Mouse (Mus musculus): ENCODE measurements around the gene Nt5dc3.

The Nt5dc3 gene

GRCm38 (mm10) chr10:86778398-86779116 is at the start of gene Nt5dc3:
TSS of gene Nt5dc3 (plus strand) at chr10:86779005.
- in situ Hi-C loops (cut with MboI, MseI) = loop anchor here (5.0 to 10.0 kb wide), 2 partner anchors 76 to 1864 kb away; partner anchors contain the start of gene Ric8b (in 1 of the 2)

DNA sequence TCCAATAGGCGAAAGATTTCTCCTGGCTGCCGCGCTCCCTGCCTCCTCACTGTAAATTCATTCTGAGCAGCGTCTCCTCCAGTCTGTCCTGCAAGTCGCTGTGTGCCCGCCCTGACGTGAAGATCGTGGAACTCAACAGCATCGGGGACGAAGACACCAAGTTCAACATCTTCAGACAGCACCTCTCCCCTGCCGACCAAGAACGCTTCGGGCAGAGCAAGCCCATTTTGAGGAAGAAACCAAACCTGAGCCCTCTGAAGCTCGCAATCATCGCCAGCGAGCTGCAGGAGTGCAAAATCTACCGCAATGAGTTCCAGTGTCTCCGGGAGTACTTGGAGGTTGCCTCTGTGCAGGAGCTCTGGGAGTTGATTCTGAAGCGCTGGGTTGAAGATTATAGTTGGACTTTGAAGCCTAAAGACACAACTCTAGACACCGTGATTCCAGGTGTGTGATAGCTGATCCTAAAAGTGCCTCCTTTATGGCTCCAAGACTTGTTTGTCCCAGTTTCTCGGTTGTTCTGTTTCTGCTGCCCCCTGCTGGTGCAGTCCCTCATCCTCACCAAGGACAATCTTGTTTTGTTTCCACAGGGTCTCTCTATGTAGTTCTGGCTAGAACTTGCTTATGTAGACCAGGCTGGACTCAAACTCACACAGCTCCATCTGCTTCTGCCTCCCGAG is 47.8 kb upstream of the Nt5dc3 start:
- in situ Hi-C loops (cut with MboI, MseI) = loop anchor here (5.0 to 10.0 kb wide), 2 partner anchors 94 to 256 kb away; no protein-coding TSS in a partner anchor

DNA sequence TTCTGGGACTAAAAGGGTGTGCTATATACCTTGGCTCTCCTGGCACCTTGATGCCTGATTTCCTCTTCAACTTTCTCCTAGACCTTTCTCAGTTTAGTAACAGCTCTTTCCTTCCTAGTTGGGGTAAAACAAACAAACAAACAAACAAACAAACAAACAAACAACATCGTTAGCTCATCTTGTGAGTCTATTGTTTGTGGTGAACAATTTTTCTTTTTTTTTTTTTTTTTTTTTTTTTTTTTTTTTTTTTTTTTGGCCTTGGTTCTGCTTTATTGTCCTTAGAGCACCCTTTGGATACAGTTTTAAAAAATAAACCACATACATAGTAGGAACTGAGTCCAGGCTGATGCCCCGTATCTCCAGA is 47.3 kb upstream of the Nt5dc3 start:
- in situ Hi-C loops (cut with MboI, MseI) = loop anchor here (5.0 to 10.0 kb wide), 2 partner anchors 94 to 257 kb away; no protein-coding TSS in a partner anchor

- in situ Hi-C loops (cut with MboI, MseI) = loop anchor here in 1 of 2 experiments (10.0 kb wide), 1 partner anchor 260 kb away; no protein-coding TSS in a partner anchor
Observed at GRCm38 (mm10) chr10:86735036-86735435, 43.8 kb upstream of the Nt5dc3 start.

GRCm38 (mm10) chr10:86742918-86743317 is 35.9 kb upstream of the Nt5dc3 start:
- in situ Hi-C loops (cut with MboI, MseI) = no loop called here

DNA sequence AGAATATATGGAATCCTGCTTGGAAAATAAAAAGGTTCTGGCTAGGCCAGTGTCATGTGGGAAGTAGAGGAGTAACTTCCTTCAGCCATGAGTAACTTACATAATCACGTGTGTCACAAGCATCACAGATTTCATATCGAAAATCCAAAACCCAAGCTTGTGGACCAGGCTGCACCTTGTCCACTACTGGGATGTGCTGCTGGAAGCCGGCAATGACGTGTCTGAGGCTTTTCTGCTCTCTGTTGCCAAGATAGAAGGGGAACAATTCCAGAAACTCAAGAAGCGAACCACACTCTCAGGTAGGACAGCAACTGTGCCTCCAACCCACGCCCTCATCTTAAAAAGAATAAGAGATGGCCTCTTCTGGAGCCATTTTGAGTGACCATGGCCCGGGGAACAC is 34.5 kb upstream of the Nt5dc3 start:
- in situ Hi-C loops (cut with MboI, MseI) = no loop called here

DNA sequence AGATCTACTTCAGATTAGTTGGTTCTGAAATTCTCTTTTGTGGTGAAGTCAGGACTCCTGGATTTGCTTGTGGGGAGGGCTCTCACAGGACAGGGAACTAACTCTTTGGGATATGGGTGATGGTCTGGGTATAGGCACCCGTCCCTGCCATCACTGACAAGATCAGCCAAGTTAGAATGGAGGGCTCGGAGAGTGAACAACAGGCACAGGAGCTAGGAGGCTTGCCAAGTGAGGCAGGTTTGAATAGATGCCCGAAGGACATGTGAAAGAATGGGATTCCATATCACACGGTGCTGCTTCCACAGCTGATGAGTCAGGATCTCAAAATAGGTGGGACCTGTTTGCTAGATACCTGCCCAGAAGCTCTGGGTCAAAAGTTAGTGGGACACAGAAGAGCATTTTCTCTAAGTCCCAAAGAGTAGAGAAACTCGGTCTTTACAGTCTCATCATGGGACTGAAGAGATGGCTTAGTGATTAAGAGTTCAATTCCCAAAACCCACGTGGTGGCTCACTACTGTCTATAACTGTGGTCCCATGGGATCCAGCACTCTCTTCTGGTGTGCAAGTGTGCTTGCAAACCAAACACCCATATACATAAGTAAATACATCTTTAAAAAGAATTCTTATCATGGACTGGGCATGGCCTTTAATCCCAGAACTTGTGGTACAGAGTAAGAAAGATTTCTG is 22.8 kb upstream of the Nt5dc3 start:
- in situ Hi-C loops (cut with MboI, MseI) = no loop called here

DNA sequence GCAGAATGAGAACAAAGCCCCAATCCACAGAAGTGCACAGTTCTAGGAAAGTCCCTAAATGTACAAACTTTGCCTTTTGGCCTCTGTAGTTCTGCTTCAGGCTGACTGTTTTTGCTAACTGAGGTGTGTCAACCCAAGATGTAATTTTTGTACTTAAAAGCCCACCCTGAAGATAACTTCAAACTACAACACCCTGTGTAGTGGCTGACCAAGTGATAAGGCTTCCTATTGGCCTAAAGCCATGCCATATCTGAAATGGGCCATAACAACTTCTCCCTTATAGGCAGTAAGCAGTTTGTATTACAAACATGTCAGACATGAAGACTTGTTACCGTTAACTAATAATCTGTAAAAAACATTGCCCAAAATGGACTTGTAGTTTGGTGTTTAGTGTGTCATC is 21.1 kb upstream of the Nt5dc3 start:
- in situ Hi-C loops (cut with MboI, MseI) = no loop called here

- in situ Hi-C loops (cut with MboI, MseI) = no loop called here
Observed at GRCm38 (mm10) chr10:86758211-86758610, 20.6 kb upstream of the Nt5dc3 start.

- in situ Hi-C loops (cut with MboI, MseI) = no loop called here
Observed at GRCm38 (mm10) chr10:86761236-86761635, 17.6 kb upstream of the Nt5dc3 start.

DNA sequence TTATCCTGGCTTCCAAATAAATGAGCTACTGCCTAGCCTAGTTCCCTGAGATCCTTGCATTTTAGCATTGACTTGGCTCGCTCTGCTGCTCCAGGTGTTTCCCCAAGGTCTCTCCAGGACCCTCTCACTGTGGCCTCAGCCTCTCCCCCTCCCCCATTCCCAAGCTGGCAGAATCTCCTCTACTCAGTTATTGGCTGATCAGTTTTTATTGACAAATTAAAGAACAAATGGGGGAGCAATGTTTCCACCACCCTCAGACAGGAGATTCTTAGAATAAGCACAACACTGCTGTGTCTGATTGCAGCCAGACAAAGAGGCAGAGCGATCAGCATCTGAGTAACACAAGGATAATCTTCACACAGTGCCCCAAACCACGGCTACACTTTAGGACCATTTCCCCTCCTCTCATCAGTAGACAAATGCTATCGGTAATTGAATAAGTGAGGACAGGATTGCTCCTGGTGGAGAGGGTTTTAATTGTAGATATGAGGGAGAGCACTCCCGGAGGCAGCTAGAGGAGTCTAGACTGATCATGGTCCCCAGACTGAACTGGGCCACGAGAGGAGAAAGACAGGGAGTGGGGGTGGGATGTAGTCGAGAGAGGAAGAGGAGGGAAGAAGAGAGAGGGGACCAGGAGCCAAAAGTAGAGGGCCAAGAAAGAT is 17.0 kb upstream of the Nt5dc3 start:
- in situ Hi-C loops (cut with MboI, MseI) = no loop called here

GRCm38 (mm10) chr10:86762384-86762730 is 16.4 kb upstream of the Nt5dc3 start:
- in situ Hi-C loops (cut with MboI, MseI) = no loop called here

- in situ Hi-C loops (cut with MboI, MseI) = no loop called here
Observed at GRCm38 (mm10) chr10:86763672-86764071, 15.1 kb upstream of the Nt5dc3 start, which contains the start of gene Gm49358. TSS of gene Gm49358 (plus strand) at chr10:86763972.

- in situ Hi-C loops (cut with MboI, MseI) = no loop called here
Observed at GRCm38 (mm10) chr10:86765344-86765966, 13.3 kb upstream of the Nt5dc3 start.

DNA sequence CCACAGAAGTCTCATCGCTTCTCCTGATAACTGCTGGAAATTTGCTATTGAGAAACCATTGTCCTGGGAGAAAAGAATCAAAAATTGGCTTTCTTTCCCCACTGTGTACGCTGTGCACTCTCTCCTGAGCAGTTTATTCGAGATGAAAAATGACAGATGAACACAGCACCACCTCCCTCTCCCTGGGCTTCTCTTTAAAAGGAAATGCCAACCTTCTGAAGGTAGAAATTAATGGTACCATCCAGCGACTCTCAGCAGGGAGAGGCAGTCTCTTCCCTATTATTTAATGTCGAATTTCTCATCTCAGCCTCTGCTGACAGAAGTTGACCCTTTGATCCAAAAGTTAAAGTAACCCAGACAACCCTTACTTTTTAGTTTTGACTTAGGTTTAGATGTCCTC is 9.6 kb upstream of the Nt5dc3 start:
- in situ Hi-C loops (cut with MboI, MseI) = no loop called here

GRCm38 (mm10) chr10:86769797-86770196 is 9.0 kb upstream of the Nt5dc3 start:
- in situ Hi-C loops (cut with MboI, MseI) = loop anchor here in 1 of 2 experiments (5.0 to 10.0 kb wide), 2 partner anchors 42 to 1855 kb away; partner anchors contain the start of gene Ric8b

DNA sequence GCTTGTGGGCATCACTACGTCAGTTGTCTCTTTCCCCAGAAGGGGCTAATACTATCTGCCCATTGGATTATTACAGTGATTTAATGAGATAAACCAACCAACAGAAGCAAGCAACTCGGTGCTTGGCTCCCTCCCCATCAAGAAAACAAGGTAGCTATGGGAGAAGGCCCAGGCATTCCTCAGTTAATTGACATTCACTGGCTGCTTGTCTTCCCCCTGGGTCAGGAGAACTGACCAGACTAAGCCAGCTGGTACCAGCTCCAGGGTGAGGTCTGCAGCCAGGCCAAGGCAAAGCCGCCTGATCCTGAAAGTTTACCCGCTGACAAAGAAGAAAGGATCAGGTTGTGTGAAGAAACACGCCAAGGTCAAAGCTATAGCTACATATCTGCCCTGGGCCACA is 7.1 kb upstream of the Nt5dc3 start:
- in situ Hi-C loops (cut with MboI, MseI) = loop anchor here in 1 of 2 experiments (5.0 to 10.0 kb wide), 2 partner anchors 44 to 1857 kb away; partner anchors contain the start of gene Ric8b

- in situ Hi-C loops (cut with MboI, MseI) = loop anchor here in 1 of 2 experiments (5.0 to 10.0 kb wide), 2 partner anchors 45 to 1857 kb away; partner anchors contain the start of gene Ric8b
Observed at GRCm38 (mm10) chr10:86772231-86772631, 6.6 kb upstream of the Nt5dc3 start.

DNA sequence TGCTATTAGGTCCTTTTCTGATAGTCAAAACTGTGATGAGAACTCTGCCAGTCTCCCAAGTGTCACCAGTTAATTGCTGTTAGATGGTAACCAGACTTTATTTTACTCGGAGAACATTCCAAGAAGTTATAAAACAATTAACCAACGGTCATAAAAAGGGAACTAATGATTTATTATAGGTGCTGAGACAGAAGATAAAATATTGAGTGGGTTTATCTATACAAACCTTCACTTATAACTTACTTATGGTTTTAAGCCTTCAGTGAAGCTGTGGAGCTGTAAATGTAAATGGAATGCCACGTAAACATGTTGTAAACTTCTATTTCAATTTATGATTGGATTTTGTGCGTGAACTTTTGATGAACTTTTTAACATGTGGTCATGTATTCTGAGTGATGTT is 5.4 kb upstream of the Nt5dc3 start:
- in situ Hi-C loops (cut with MboI, MseI) = loop anchor here in 1 of 2 experiments (5.0 to 10.0 kb wide), 2 partner anchors 46 to 1859 kb away; partner anchors contain the start of gene Ric8b

DNA sequence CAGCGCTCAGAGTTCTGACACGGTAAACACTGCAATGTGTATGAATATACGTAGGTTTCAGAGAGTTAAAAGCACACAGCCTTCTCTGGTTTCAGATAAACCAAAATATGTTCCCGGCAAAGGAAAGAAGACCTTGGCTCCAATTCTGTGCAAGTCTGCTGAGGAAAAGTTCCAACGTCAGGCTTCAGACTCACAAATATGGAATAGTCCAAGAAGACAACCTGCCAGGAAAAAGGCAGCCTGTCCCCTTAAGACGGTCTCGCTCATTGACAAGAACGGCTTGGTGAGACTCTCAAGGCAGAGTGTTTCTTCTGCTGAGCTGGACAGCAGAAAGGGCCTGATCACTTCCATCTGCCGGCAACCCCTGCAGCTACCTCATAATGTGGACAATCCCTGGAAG is 2.5 kb upstream of the Nt5dc3 start:
- in situ Hi-C loops (cut with MboI, MseI) = loop anchor here (5.0 to 10.0 kb wide), 2 partner anchors 74 to 1861 kb away; partner anchors contain the start of gene Ric8b (in 1 of the 2)

All from T-helper 17 cell (primary cell).